Mouse (Mus musculus) embryonic facial prominence, embryonic 10.5 days (tissue): ENCODE data around the gene Cbx4. TPM values are rescaled to one million over a fixed set of nuclear protein-coding genes. Genes with fewer than 3 reads are reported as not detected.

Experiments used
- DNase-seq: peaks from one replicate; pipeline ENCODE4 v3.0.0-alpha.2; 2017; ENCODE audit warnings: low spot score
- H3K27ac ChIP-seq: fragments of 300-500 bp; sonication (generic); replicated peaks from 2 replicates; pipeline ENCODE4 v1.5.1; 2016; ENCODE audit warnings: mild to moderate bottlenecking
- H3K27me3 ChIP-seq: fragments of 300-500 bp; sonication (generic); replicated peaks from 2 replicates; pipeline ENCODE4 v1.6.1; 2016; ENCODE audit warnings: low read depth, mild to moderate bottlenecking; ENCODE audit not compliant: poor library complexity, severe bottlenecking
- H3K36me3 ChIP-seq: fragments of 300-500 bp; sonication (generic); replicated peaks from 2 replicates; pipeline ENCODE4 v1.6.1; 2016; ENCODE audit warnings: mild to moderate bottlenecking, moderate library complexity
- H3K4me1 ChIP-seq: fragments of 300-500 bp; sonication (generic); 2 replicates; pipeline ENCODE4 v1.6.1; 2016
- H3K4me3 ChIP-seq: fragments of 300-500 bp; sonication (generic); 2 replicates; pipeline ENCODE4 v1.5.1; 2016; ENCODE audit warnings: mild to moderate bottlenecking, moderate library complexity
- H3K9me3 ChIP-seq: fragments of 300-500 bp; sonication (generic); 2 replicates; pipeline ENCODE4 v1.6.1; 2016; ENCODE audit warnings: mild to moderate bottlenecking
- WGBS: fragments of 180-500 bp; shearing (Covaris S2); methylation state at CpG from one replicate; pipeline ENCODE4 v1.1.7; 2016; 5-methylcytosine and 5-hydroxymethylcytosine counted together
- polyA plus RNA-seq: library from polyadenylated mRNA; unstranded; fragments of >200 nt; fragmentation: Nextera tagmentation; extraction: Ambion mirVana; gene quantifications from 2 replicates; pipeline ENCODE4 v1.2.1, GENCODE M21; 2016

The Cbx4 gene
- polyA plus RNA-seq, 1 experiment from 2014 or later: 4.7 TPM

DNA sequence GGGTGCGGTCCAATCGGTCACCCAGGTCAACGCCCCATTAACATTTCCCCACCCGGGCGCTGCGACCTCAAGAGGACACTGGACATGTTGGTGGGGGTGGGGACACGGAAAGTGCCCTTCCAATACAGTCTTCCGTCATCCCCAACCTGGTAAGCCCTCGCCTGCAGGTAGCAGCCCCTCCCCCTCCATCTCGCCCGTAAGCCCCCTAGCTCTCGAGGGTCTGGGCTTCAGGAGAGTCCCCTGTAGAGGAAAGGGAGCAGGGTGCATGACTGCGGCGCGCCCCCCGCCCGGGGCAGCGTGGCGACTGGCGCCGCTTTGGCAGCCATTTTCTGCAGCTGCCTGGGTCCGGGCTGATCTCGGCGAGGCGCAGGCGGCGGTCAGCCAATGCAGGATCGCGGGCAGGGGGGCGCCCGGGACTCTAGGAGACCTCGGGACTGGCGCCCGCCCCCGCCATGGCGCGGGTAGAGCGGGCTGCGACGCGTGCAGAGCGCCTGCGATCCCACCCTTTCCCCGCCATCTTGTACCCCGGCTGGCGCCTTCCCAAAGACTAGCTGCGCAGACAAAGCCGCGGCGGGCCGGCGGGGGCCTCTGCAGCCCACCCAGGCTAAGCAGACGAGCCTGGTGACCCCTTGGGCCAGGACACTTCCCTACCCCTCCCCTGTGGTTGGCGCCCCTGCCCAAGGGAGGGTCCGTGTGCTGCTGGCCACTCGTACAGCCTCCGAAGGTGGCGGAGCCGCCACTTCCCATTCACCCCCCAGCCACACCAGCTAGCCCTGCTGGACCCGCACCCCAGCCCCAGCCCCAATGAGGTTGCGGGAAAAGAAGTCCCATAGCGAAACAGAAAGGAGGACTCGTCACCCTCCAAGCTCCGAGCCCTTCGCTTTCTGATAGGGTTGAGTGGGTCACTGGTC is 29.5 kb downstream of the Cbx4 start:
- no peaks in the 10 kb centered on the region for H3K9me3 ChIP-seq
- peak; percentile 80 for DNase-seq
- peaks cover 98% of the 10 kb centered on the region for H3K27me3 ChIP-seq
- under 1% methylated on average over 65 of the region's 65 CpGs for WGBS
- H3K27ac ChIP-seq: peak overlapping the region; percentile 96
- peaks cover 79% of the 10 kb centered on the region for H3K4me1 ChIP-seq
- peak overlapping the region; percentile 72 for H3K4me3 ChIP-seq
- no peaks in the 10 kb centered on the region for H3K36me3 ChIP-seq

DNA sequence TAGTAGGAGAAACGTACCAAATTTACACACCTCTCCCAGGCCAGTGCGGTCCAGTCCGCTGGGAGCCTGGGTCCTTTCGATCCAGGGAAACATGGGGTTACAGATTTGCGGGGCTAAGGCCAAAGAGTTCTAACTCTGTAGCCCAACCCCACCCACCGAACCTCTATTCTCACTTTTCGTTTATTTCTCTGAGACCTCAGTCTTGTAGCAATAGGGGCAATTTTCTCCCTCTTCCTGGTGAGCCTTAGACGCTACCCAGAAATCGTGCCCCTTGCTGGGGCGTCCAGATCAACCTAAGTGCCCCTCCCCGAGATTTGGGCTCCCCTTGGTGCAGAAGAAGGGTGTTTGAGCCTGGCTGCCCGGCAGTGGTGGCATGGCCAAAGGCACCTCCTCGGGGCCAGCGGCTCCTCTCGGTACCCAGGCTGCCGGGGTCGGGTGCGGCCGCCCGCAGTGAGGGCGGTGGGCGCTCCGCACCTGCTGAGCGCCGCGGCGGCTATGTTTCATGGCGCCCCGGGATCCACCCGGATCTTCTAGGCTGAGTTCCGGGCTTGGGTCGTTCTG is 30.4 kb downstream of the Cbx4 start:
- Histone ChIP-seq H3K4me3 (peak overlapping the region; percentile 72), H3K27me3 (peaks cover 98% of the 10 kb centered on the region), H3K9me3 (no peaks in the 10 kb centered on the region), H3K36me3 (no peaks in the 10 kb centered on the region), H3K27ac (peak overlapping the region; percentile 48), H3K4me1 (peaks cover 79% of the 10 kb centered on the region)
- peak; percentile 33 for DNase-seq
- WGBS: 1% methylated on average over 32 of the region's 32 CpGs

DNA sequence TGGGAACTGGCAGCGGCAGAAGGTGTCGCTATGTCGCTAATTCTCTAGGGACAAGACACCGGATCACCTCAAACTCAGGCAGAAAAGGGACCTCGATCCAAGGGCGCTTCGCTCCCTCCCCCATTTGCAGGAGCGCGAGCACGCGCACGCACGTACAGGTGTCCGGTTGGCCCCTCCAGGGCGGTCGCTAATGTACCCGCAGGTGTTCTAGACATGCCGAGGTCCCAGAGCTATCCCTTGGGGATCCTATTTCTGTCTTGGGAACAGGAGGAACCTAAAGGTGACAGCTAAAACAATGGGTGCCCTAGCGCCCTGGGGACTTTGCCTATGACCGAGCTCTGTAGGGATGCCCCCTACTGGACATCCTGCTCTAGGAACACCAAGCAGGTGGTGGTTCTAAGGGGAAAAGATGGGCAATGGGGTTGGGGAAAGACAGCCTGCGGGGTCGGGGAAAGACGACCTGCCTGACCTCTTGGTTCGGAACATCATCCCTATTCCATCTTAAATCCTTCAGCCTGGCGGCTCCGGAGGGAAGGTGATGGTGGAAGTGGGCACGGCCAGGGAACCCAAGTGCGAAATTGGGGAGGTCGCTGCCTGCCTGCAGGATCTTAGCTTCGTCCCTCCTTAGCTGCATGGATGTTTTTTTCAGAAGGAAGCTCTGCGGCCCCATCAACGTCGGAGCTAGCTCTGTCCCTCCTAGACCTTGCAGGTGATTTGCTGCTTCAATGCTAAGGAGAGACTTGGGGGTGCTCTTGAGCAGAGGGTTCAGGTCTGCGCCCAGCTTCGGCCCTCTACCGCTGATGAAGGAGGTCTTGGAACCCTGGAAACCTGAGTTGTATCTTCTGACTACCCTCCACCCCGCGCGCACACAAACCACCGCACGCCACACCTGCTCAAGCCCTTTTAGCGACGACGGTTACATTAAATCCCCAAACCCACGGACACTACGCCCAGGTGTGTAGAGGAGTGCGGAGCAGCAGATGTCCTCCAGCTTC is 31.4 kb downstream of the Cbx4 start:
- peak overlapping the region; percentile 90; the same call in 1 of the 2 replicates for H3K27ac ChIP-seq
- H3K36me3 ChIP-seq: no peaks in the 10 kb centered on the region
- peak; percentile 58 for DNase-seq
- H3K4me3 ChIP-seq: peak overlapping the region; percentile 72
- WGBS: under 1% methylated on average over 47 of the region's 47 CpGs
- H3K27me3 ChIP-seq: peaks cover 98% of the 10 kb centered on the region
- H3K4me1 ChIP-seq: peaks cover 77% of the 10 kb centered on the region
- no peaks in the 10 kb centered on the region for H3K9me3 ChIP-seq

DNA sequence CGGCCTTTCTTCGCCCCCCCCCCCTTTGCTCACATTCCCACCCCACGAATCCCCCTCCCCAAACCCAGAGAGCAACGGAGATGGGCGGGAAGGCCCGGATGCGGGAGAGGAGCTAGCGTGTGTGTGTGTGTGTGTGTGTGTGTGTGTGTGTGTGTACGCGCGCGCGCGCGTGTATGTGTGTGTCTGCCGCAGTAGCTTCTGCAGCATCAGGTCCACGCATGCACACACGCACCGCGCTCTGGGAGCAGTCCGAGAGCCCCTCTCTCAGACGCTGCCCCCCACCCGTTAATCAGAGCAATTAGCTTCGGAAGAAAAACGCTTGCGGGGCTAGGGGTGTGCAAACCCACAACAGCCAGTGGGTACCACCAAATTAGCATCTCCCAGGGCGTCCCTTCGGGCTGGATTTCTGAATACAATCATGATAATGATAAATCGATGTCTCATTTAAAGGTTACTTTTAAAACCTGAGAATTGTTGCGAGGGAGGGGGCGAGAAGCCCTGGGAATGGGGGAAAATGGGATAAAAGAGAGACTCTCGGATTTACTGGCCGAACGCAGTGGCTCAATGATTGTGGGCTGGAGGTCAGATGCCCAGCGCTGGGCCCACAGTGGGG is 32.2 kb downstream of the Cbx4 start:
- Histone ChIP-seq H3K27me3 (peaks cover 98% of the 10 kb centered on the region), H3K27ac (peak overlapping the region; percentile 90), H3K36me3 (no peaks in the 10 kb centered on the region), H3K4me1 (peaks cover 69% of the 10 kb centered on the region), H3K9me3 (no peaks in the 10 kb centered on the region), H3K4me3 (peak overlapping the region; percentile 59)
- WGBS: 1% methylated on average over 34 of the region's 35 CpGs
- peak; percentile 72 for DNase-seq

DNA sequence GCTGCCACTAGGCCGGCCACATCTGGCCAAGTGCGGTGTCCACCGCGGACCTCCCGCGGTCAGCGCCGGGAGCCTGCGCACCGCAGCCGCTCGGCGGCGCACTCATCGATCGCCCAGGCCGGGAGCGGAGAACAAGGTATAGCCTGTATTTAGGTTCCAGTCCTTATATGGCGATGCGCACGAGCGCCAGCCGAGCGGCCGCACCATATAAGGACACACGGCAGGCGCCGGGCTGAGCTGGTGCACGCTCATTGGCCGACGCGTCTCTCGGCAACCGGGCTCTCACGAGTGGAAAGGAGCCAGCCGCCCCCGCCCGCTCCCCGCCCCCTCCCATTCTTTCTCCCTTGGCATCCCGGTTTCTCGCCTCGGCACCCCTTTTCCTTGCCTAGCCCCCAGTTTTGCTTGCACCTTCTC is 32.8 kb downstream of the Cbx4 start:
- H3K9me3 ChIP-seq: no peaks in the 10 kb centered on the region
- H3K4me1 ChIP-seq: peaks cover 68% of the 10 kb centered on the region
- peaks cover 98% of the 10 kb centered on the region for H3K27me3 ChIP-seq
- H3K27ac ChIP-seq: peak overlapping the region; percentile 90
- WGBS: under 1% methylated on average over 42 of the region's 42 CpGs
- peak overlapping the region; percentile 59 for H3K4me3 ChIP-seq
- no peaks in the 10 kb centered on the region for H3K36me3 ChIP-seq
- DNase-seq: peak; percentile 96

DNA sequence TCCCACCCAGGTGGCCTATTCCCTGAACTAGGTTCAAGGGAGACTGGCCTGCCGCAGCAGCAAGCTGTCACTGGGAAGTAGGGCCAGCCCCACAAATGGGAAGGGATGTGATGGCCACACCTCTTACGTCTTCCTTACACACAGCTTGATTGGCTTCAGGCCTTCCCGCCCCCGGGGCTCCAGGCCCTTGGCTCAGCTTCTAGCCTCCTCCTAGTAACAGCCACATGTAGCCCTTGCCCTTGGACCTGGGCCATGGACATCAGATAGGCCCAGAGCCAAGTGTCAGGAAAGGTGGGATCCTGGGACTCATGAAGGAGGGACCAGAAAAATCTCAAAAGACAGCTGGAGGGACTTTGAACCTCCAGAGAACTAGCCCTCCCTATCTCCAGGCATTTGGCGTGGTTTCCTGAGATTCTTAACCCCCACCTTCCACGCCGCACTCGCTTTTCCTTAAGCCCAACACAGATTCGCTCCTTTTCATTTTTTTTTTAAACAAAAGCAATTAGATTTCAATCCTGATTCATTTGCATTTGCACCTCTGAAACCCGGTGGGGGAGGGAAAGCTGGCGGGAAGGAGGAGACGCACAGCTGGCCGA is 33.3 kb downstream of the Cbx4 start:
- DNase-seq: peak; percentile 85
- 1% methylated on average over 13 of the region's 13 CpGs for WGBS
- Histone ChIP-seq H3K27ac (peak overlapping the region; percentile 90), H3K4me1 (peaks cover 68% of the 10 kb centered on the region), H3K36me3 (no peaks in the 10 kb centered on the region), H3K9me3 (no peaks in the 10 kb centered on the region), H3K27me3 (peaks cover 98% of the 10 kb centered on the region), H3K4me3 (peak overlapping the region; percentile 59)

DNA sequence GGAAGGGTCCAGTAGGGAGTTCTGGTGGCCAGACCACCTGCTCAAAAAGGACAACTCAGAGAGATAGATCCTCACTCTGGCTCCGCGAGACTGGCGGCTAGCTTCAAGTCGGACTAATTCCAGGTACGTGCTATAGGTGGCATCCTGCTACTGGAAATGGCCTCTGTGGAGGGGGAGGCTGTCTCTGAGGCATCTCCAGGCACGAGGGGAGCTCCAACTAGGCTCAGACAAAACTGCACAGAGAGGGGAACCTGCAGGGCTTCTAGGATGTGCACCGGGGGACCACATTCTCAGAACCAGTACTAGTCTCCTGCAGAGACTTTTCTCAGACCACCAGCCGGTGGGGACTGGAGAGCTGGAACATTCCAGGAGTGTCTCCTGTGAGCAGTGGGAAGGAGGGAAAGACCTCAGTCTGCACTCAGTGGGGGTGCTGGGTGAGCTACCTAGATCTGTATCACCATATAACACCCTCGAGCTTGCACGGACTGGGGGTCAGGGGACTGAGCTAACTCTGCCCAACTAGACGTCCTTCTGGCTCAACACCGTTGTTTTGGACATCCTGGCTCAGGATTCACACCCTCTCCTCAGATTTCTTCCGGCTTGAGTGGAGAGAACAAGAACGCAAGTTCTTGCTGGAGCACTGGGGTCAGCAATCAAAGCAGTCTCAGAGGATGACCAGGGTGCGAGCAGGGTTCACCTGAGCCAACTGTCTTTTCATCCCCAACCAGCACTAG is 33.9 kb downstream of the Cbx4 start:
- peak; percentile 70 for DNase-seq
- Histone ChIP-seq H3K9me3 (no peaks in the 10 kb centered on the region), H3K36me3 (no peaks in the 10 kb centered on the region), H3K27me3 (peaks cover 98% of the 10 kb centered on the region), H3K4me3 (peak overlapping the region; percentile 59; the same call in 1 of the 2 replicates), H3K4me1 (peaks cover 68% of the 10 kb centered on the region), H3K27ac (peak overlapping the region; percentile 90)
- 3% methylated on average over 15 of the region's 15 CpGs for WGBS

DNA sequence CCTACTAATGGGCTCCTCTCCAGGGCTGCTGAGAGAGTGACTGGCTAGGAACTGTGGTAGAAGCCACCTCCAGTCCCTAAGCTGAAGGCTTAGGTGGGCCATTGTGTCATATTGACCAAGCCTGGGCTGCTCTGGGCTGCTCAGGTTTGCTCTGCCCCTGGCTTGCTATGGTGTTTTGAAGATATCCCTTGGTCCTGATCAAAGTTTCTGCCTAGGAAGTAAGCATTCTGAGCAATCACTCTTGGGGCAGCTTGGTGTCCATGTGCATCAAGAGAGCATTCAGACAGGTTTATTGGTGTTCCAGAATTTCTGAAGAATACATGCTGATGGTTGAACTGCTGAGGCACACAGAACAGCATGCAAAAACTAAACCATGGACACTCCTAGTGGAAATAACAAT is 34.6 kb downstream of the Cbx4 start:
- H3K36me3 ChIP-seq: no peaks in the 10 kb centered on the region
- H3K27me3 ChIP-seq: peaks cover 100% of the 10 kb centered on the region
- H3K27ac ChIP-seq: no peak overlapping the region
- DNase-seq: no peak
- H3K4me3 ChIP-seq: no peak overlapping the region; the same call in 1 of the 2 replicates
- peaks cover 68% of the 10 kb centered on the region for H3K4me1 ChIP-seq
- no peaks in the 10 kb centered on the region for H3K9me3 ChIP-seq

DNA sequence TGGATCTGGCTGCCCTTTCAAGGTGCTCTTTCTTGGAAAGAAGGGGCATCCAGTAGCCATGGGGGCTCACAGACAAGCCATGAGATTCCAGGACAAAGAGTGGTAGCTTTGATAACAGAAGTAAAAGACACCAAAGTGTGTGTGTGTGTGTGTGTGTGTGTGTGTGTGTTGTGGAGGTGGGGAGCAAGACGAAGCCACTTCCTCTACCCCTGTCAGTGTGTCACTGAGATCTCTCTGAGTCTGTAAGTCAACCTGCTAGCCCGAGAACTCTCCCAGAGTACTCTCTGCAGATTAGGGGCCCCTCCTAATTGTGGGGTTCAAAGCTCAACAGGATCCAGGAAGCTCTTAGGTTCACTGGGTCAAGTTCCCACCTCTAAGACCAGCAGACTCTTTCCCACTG is 35.7 kb downstream of the Cbx4 start:
- no peaks in the 10 kb centered on the region for H3K9me3 ChIP-seq
- no peak overlapping the region for H3K27ac ChIP-seq
- H3K4me3 ChIP-seq: no peak overlapping the region
- peaks cover 100% of the 10 kb centered on the region for H3K27me3 ChIP-seq
- no peaks in the 10 kb centered on the region for H3K36me3 ChIP-seq
- peaks cover 65% of the 10 kb centered on the region for H3K4me1 ChIP-seq
- WGBS: 4% methylated on average over 2 of the region's 2 CpGs
- DNase-seq: no peak

DNA sequence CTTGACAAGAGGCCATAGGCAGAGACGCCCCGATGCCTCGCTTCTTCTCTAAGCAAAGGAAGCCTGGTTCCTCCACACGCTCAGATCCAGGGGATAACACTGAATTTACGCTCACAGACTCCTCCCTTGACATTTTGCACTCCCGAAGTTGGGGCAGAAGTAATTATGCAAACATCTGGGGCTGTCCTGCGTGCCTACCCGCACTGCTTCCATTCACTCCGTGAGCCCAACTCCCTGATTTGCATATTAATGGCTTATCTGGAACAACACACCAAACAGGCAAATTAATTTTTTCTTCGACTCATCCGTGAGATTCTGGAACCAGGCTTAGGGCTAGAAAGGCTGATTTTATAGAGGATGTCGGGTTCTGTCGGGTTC is 37.9 kb downstream of the Cbx4 start:
- peak overlapping the region; percentile 54; the same call in 1 of the 2 replicates for H3K4me3 ChIP-seq

More for the DNA sequence above, 37.9 kb downstream of the Cbx4 start:
- Histone ChIP-seq H3K27me3 (peaks cover 100% of the 10 kb centered on the region), H3K4me1 (peaks cover 67% of the 10 kb centered on the region), H3K36me3 (no peaks in the 10 kb centered on the region), H3K27ac (no peak overlapping the region; the same call in 1 of the 2 replicates), H3K9me3 (no peaks in the 10 kb centered on the region)
- under 1% methylated on average over 13 of the region's 13 CpGs for WGBS
- DNase-seq: peak; percentile 54
